ENCODE assay signal across 8 mouse cellular contexts in the genomic region with DNA sequence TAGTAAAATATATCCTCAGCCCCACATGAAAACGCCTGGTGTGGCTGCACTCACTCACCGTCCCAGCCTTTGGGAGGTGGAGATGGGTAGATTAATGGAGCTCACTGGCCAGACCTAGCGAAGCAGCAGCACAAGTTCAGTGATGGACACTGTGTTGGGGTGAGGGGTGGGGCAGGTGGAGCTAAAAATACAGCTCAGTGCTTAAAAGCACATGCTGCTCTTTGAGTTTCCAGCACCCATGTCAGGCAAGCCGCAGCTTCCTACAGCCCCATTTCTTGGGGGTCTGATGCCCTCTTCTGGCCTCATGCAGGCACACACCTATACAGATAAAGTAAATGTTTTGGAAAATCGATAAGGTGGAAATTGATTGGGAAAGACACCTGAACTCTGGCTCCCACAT.
A peak's percentile ranks its signal among the peaks of the same experiment; 100 is the strongest.
DNase-seq lines count a peak whose midpoint lies in the region; ATAC-seq and TF ChIP-seq lines count a peak whose summit lies in the region.

No protein-coding gene starts in this region.

- no peaks in the 10 kb centered on the region for H3K79me2 ChIP-seq in CH12.LX (replicated peaks; ENCODE audit: control insufficient read depth, extremely low read depth, insufficient read depth, poor library complexity, severe bottlenecking)

- H3K4me3 ChIP-seq in CH12.LX (replicated peaks in 1 of 3; ENCODE audit: low read depth in 2 of 3, low read length in 2 of 3, poor library complexity in 1 of 3): no peak overlapping the region
- H3K4me3 ChIP-seq in heart, embryonic 12.5 days: no peak overlapping the region
- no peak overlapping the region for H3K4me3 ChIP-seq in midbrain, embryonic 15.5 days

- no peak for TF ChIP-seq EP300 in CH12.LX (IDR thresholded peaks at IDR 0.05; ENCODE audit: low read length)

- H3K27me3 ChIP-seq in CH12.LX (replicated peaks): no peaks in the 10 kb centered on the region
- H3K27me3 ChIP-seq in heart, embryonic 12.5 days (replicated peaks): no peaks in the 10 kb centered on the region
- H3K27me3 ChIP-seq in midbrain, embryonic 15.5 days (replicated peaks): no peaks in the 10 kb centered on the region

- peaks cover 4 to 38% of the 10 kb centered on the region in 2 experiments for H3K36me3 ChIP-seq in CH12.LX (replicated peaks in 1 of 2; ENCODE audit: control insufficient read depth in 1 of 2, insufficient read depth in 1 of 2, low read length in 1 of 2)
- H3K36me3 ChIP-seq in heart, embryonic 12.5 days: peaks cover 16% of the 10 kb centered on the region
- H3K36me3 ChIP-seq in midbrain, embryonic 15.5 days (replicated peaks): peaks cover 9% of the 10 kb centered on the region; the same call in 1 of the 2 replicates

- H3K4me2 ChIP-seq in CH12.LX (ENCODE audit: insufficient read depth, low read depth, poor library complexity, severe bottlenecking): no peak overlapping the region
- no peak overlapping the region for H3K4me2 ChIP-seq in heart, embryonic 12.5 days
- H3K4me2 ChIP-seq in midbrain, embryonic 15.5 days: no peak overlapping the region

- peak; percentile 81 for TF ChIP-seq RAD21 in CH12.LX (IDR thresholded peaks at IDR 0.05; ENCODE audit: low read depth, low read length)

- ATAC-seq in heart, embryonic 12.5 days (ENCODE audit: insufficient number of reproducible peaks, low FRiP score): no peak
- peak; percentile 18; the same call in 1 of the 2 replicates for ATAC-seq in midbrain, embryonic 15.5 days (replicated peaks)
- ATAC-seq in cerebellum, adult (ENCODE audit: insufficient number of reproducible peaks, low FRiP score, low TSS enrichment): no peak

- in situ Hi-C loops in CH12.LX (cut with MboI; ENCODE audit: low pct_ligation_motif_present, low pct_unique_long_range_greater_than_20kb, low sequenced_read_pairs): no loop called here

- no peaks in the 10 kb centered on the region for H3K9me3 ChIP-seq in CH12.LX (replicated peaks; ENCODE audit: low read length)
- no peaks in the 10 kb centered on the region for H3K9me3 ChIP-seq in heart, embryonic 12.5 days (replicated peaks)
- no peaks in the 10 kb centered on the region for H3K9me3 ChIP-seq in midbrain, embryonic 15.5 days

- DNase-seq in CH12.LX (ENCODE audit: extremely low read depth) (peak; percentile 62), ZHBTc4 (ENCODE audit: low read depth, low spot score) (peak; percentile 61)
- DNase-seq in kidney, postnatal 25 days: peak; percentile 34 to 53
- no peak for DNase-seq in gastrocnemius, postnatal 10 days
- no peak for DNase-seq in c-Kit-positive CD71-positive TER-119-positive erythroid progenitor cells, embryonic 14.5 days (ENCODE audit: low spot score)

- TF ChIP-seq POLR2A in CH12.LX (IDR thresholded peaks at IDR 0.05; ENCODE audit: low read depth, low read length): no peak

- no peak overlapping the region for H3K27ac ChIP-seq in CH12.LX (ENCODE audit: insufficient read depth, low read depth)
- peak overlapping the region; percentile 25; the same call in 1 of the 2 replicates for H3K27ac ChIP-seq in heart, embryonic 12.5 days (ENCODE audit: poor library complexity, severe bottlenecking)
- no peak overlapping the region for H3K27ac ChIP-seq in midbrain, embryonic 15.5 days

- dilution Hi-C loops in CH12.LX (cut with MboI; ENCODE audit: extremely low pct_ligation_motif_present, extremely low pct_unique_long_range_greater_than_20kb, low sequenced_read_pairs): no loop called here

- peaks cover 0 to 25% of the 10 kb centered on the region in 2 experiments; a peak in 3 of 4 replicates for H3K4me1 ChIP-seq in CH12.LX (ENCODE audit: control insufficient read depth in 1 of 2, insufficient read depth in 2 of 2)
- H3K4me1 ChIP-seq in heart, embryonic 12.5 days (replicated peaks): peaks cover 23% of the 10 kb centered on the region
- H3K4me1 ChIP-seq in midbrain, embryonic 15.5 days: peaks cover 7% of the 10 kb centered on the region; the same call in 1 of the 2 replicates

- peak; percentile 10 to 77; a peak in 2 of 4 replicates for TF ChIP-seq CTCF in CH12.LX (conservative IDR thresholded peaks at IDR 0.05 in 1 of 2, IDR thresholded peaks at IDR 0.05 in 1 of 2; ENCODE audit: low read depth in 2 of 2, low read length in 2 of 2)

- H3K9ac ChIP-seq in CH12.LX (ENCODE audit: insufficient read depth, low read depth): no peak overlapping the region
- H3K9ac ChIP-seq in heart, embryonic 12.5 days: no peak overlapping the region
- no peak overlapping the region for H3K9ac ChIP-seq in midbrain, embryonic 15.5 days

- 29% methylated on average over 5 of the region's 5 CpGs for WGBS in heart, embryonic 12.5 days
- WGBS in midbrain, embryonic 15.5 days: 28% methylated on average over 5 of the region's 5 CpGs

TF ChIP-seq in CH12.LX, 34 proteins besides CTCF, POLR2A, EP300 and RAD21:
- TF ChIP-seq POLR2AphosphoS2 (IDR thresholded peaks at IDR 0.05; ENCODE audit: low read depth, low read length) (no peak), ZC3H11A (IDR thresholded peaks at IDR 0.05; ENCODE audit: low read depth, low read length) (peak; percentile 69), ETS1 (conservative IDR thresholded peaks at IDR 0.05; ENCODE audit: low read depth, low read length) (no peak), SIN3A (IDR thresholded peaks at IDR 0.05; ENCODE audit: low read length) (no peak), CHD2 (IDR thresholded peaks at IDR 0.05; ENCODE audit: low read length) (no peak), SMC3 (IDR thresholded peaks at IDR 0.05; ENCODE audit: low read depth, low read length) (peak; percentile 85), MYC (IDR thresholded peaks at IDR 0.05; ENCODE audit: low read depth, low read length) (0 out of 2 replicates have a peak, but pooled peaks have one; percentile 60)

Comparison
In these comparisons a context has a peak if more than half of its experiments do, and no peak if none do; other contexts are left out.
1. DNase-seq: peak in CH12.LX (single experiment), ZHBTc4 (single experiment) and kidney, postnatal 25 days (2 of 2); none in gastrocnemius, postnatal 10 days (single experiment) and c-Kit-positive CD71-positive TER-119-positive erythroid progenitor cells, embryonic 14.5 days (single experiment).